Mouse (Mus musculus): ENCODE results near the gene Hnrnpab. TPM values are rescaled to one million over a fixed set of nuclear protein-coding genes. Genes with fewer than 3 reads are reported as not detected.

Gene Hnrnpab
- polyA plus RNA-seq, 1 experiment from 2014 or later = 152 TPM

DNA sequence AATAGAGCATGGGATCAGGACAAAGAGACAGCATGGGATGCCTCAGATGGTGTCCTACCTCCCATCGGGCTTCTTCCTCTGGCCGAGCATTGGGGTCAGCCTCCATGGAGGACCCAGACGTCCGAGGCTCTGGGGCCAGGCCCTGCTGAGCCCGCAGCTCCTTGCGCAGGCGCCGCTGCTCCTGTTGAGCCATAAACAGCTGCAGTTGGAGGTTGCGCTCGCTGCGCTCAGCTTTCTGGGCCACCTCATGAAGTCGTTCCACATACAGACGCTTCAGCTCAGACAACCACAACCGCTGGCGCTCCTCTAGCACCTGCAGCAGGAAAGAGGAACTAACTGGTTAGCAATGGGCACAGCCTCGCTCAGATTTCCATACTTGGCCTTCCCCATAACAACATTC, 37.6 kb upstream of the Hnrnpab start:
- DNase-seq (ENCODE audit: low spot score) = no peak
- ATAC-seq = no peak
- H3K9ac ChIP-seq (replicated peaks; ENCODE audit: low read depth) = no peak overlapping the region
- no peaks in the 10 kb centered on the region for H3K9me3 ChIP-seq (ENCODE audit: low read length)
- WGBS = 68% methylated on average over 16 of the region's 16 CpGs
- peaks cover 8% of the 10 kb centered on the region for H3K4me1 ChIP-seq (ENCODE audit: insufficient read depth, low read depth, low read length)
- no peak overlapping the region for H3K27ac ChIP-seq (ENCODE audit: low read length)
- no peak overlapping the region for H3K4me3 ChIP-seq (ENCODE audit: low read depth, low read length)
- no peaks in the 10 kb centered on the region for H3K36me3 ChIP-seq (ENCODE audit: insufficient read depth, low read length)
- TF ChIP-seq EP300 (IDR thresholded peaks at IDR 0.05) (no peak), CTCF (IDR thresholded peaks at IDR 0.05) (no peak)
- H3K27me3 ChIP-seq (replicated peaks; ENCODE audit: insufficient read depth, low read length) = no peaks in the 10 kb centered on the region
- H3K4me2 ChIP-seq (replicated peaks; ENCODE audit: low read depth, low read length) = no peak overlapping the region

DNA sequence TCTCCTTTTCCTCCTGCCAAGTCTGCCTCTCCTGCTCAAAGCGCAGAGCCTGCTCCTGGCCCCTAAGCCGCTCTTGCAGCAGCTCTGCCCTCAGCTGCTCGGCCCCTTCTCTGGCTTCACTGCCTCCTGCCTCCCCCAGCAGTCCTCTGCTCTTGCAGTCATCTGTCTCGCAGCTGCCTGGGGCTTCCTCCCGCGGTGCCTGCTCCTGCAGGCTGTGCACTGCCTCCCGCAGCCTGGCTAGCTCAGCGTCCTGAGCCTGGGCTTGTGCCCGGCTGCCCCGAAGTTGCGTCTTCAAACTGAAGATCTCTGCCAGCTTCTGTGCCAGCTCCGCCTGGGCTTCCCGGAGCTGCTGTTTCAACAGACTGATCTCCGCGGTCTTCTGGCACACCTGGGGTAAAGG, 37.1 kb upstream of the Hnrnpab start:
- no peaks in the 10 kb centered on the region for H3K9me3 ChIP-seq (ENCODE audit: low read length)
- no peak overlapping the region for H3K4me3 ChIP-seq (ENCODE audit: low read depth, low read length)
- H3K4me1 ChIP-seq (ENCODE audit: insufficient read depth, low read depth, low read length) = peaks cover 8% of the 10 kb centered on the region
- H3K27ac ChIP-seq (ENCODE audit: low read length) = no peak overlapping the region
- 56% methylated on average over 15 of the region's 15 CpGs for WGBS
- H3K27me3 ChIP-seq (replicated peaks; ENCODE audit: insufficient read depth, low read length) = no peaks in the 10 kb centered on the region
- DNase-seq (ENCODE audit: low spot score) = no peak
- H3K36me3 ChIP-seq (ENCODE audit: insufficient read depth, low read length) = no peaks in the 10 kb centered on the region
- no peak overlapping the region for H3K4me2 ChIP-seq (replicated peaks; ENCODE audit: low read depth, low read length)
- no peak for ATAC-seq
- no peak for TF ChIP-seq EP300 (IDR thresholded peaks at IDR 0.05)
- TF ChIP-seq CTCF (IDR thresholded peaks at IDR 0.05) = no peak
- H3K9ac ChIP-seq (replicated peaks; ENCODE audit: low read depth) = no peak overlapping the region

DNA sequence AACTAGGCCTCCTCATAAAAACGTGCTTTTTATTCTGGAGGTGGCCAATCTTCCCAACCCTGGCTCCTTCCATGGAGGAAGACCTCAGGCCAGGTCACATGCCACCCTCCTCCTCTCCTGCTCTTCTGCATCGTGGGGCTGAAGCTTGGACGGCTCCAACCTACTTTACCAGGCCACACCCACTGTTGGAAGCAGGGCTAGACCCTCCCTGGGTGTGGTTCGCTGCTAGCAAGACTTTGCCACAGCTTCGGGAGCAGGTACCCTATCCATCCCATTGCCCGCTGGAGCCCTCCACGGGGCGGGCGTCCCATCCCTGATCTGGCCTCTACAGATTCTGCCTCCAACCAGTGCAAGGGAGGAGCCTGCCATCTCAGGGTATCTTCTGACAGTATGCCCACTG, 36.6 kb upstream of the Hnrnpab start:
- WGBS = 65% methylated on average over 9 of the region's 9 CpGs

DNA sequence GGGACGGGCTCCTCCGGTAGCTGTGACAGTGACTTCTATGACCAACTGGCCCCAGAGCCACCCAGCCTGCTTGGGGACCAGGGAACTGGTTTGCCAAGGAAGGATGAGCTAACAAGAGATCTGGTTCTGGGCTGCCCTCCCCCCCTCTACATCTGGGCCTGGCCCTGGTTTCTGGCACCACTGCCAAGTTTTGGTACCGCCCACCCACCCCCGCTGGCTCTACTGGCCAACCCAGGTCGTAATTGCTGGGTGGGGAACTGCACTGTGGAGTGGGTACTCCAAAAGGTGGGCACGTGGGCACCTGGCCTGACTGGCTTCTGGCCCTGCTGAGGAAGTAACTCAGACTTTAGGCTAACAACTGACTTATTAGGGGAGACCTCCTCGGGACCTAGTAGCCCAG, 34.1 kb upstream of the Hnrnpab start:
- peak; percentile 46 for DNase-seq (ENCODE audit: low spot score)
- Histone ChIP-seq H3K27me3 (replicated peaks; ENCODE audit: insufficient read depth, low read length) (no peaks in the 10 kb centered on the region), H3K4me1 (ENCODE audit: insufficient read depth, low read depth, low read length) (peaks cover 11% of the 10 kb centered on the region), H3K9me3 (ENCODE audit: low read length) (no peaks in the 10 kb centered on the region), H3K4me3 (ENCODE audit: low read depth, low read length) (no peak overlapping the region), H3K36me3 (ENCODE audit: insufficient read depth, low read length) (no peaks in the 10 kb centered on the region), H3K9ac (replicated peaks; ENCODE audit: low read depth) (no peak overlapping the region), H3K27ac (ENCODE audit: low read length) (peak overlapping the region; percentile 54; the same call in 1 of the 2 replicates), H3K4me2 (replicated peaks; ENCODE audit: low read depth, low read length) (no peak overlapping the region)
- WGBS = 39% methylated on average over 7 of the region's 7 CpGs
- no peak for TF ChIP-seq CTCF (IDR thresholded peaks at IDR 0.05)
- TF ChIP-seq EP300 (IDR thresholded peaks at IDR 0.05) = no peak
- peak; percentile 58 for ATAC-seq

More for the DNA sequence above, 36.6 kb upstream of the Hnrnpab start:
- no peaks in the 10 kb centered on the region for H3K27me3 ChIP-seq (replicated peaks; ENCODE audit: insufficient read depth, low read length)
- no peak overlapping the region for H3K27ac ChIP-seq (ENCODE audit: low read length)
- H3K4me3 ChIP-seq (ENCODE audit: low read depth, low read length) = no peak overlapping the region
- no peak overlapping the region for H3K4me2 ChIP-seq (replicated peaks; ENCODE audit: low read depth, low read length)
- TF ChIP-seq EP300 (IDR thresholded peaks at IDR 0.05) (no peak), CTCF (IDR thresholded peaks at IDR 0.05) (no peak)
- ATAC-seq = no peak
- no peaks in the 10 kb centered on the region for H3K9me3 ChIP-seq (ENCODE audit: low read length)
- DNase-seq (ENCODE audit: low spot score) = no peak
- no peak overlapping the region for H3K9ac ChIP-seq (replicated peaks; ENCODE audit: low read depth)
- no peaks in the 10 kb centered on the region for H3K36me3 ChIP-seq (ENCODE audit: insufficient read depth, low read length)
- H3K4me1 ChIP-seq (ENCODE audit: insufficient read depth, low read depth, low read length) = peaks cover 8% of the 10 kb centered on the region

DNA sequence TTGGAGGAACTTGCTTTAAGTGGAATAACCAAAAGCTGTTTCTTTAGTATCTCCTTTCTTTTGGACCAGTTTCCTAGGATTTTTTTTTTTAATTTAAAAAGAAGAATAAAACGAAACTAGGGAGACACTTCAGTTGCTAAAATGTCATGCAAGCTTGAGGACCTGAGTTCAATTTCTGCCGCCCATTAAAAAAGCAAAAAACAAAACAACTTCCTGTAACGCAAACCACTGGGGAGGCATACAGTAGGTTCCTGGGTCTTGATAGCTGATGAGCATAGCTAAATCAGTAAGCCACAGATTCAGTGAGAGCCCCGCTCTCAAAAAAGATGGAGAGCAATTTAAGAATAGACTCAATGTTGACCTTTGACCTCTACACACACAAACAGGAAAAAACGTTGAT, 31.9 kb upstream of the Hnrnpab start:
- no peak for TF ChIP-seq EP300 (IDR thresholded peaks at IDR 0.05)
- TF ChIP-seq CTCF (IDR thresholded peaks at IDR 0.05) = no peak
- Histone ChIP-seq H3K27ac (ENCODE audit: low read length) (peak overlapping the region; percentile 51; the same call in 1 of the 2 replicates), H3K4me1 (ENCODE audit: insufficient read depth, low read depth, low read length) (peaks cover 6% of the 10 kb centered on the region), H3K9ac (replicated peaks; ENCODE audit: low read depth) (no peak overlapping the region), H3K9me3 (ENCODE audit: low read length) (no peaks in the 10 kb centered on the region), H3K4me2 (replicated peaks; ENCODE audit: low read depth, low read length) (no peak overlapping the region; the same call in 1 of the 2 replicates), H3K27me3 (replicated peaks; ENCODE audit: insufficient read depth, low read length) (no peaks in the 10 kb centered on the region), H3K36me3 (ENCODE audit: insufficient read depth, low read length) (no peaks in the 10 kb centered on the region), H3K4me3 (ENCODE audit: low read depth, low read length) (no peak overlapping the region)
- ATAC-seq = no peak
- 55% methylated on average over 5 of the region's 5 CpGs for WGBS
- DNase-seq (ENCODE audit: low spot score) = no peak

DNA sequence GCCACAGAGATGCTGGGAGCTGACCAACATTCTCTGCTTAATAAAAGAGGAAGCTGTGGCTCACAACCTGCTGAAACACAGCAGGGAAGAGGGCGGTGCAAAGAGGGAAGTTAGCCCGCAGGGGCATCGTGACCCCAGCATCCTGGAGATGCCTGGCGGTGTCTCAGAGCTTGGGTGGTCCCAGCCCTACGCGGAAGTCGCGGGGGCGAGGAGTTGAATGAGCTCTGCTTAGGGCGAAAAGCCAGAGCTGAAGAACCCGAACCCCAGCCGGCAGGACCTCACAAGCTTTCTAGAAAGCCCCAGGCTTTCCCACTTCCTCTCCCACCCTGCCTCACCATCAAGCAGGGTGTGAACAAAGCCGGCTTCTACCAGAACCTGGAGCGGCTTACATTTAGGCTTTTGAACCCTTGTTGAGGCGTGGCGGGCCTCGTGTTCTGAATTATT, 31.3 kb upstream of the Hnrnpab start:
- H3K27ac ChIP-seq (ENCODE audit: low read length) = peak overlapping the region; percentile 51; the same call in 1 of the 2 replicates
- no peaks in the 10 kb centered on the region for H3K36me3 ChIP-seq (ENCODE audit: insufficient read depth, low read length)
- 5% methylated on average over 17 of the region's 17 CpGs for WGBS
- peak overlapping the region; percentile 28 for H3K4me2 ChIP-seq (replicated peaks; ENCODE audit: low read depth, low read length)
- ATAC-seq (peak; percentile 7; the same call in 1 of the 2 replicates), DNase-seq (ENCODE audit: low spot score) (peak; percentile 55)
- no peak overlapping the region for H3K4me3 ChIP-seq (ENCODE audit: low read depth, low read length)
- TF ChIP-seq CTCF (IDR thresholded peaks at IDR 0.05) (no peak), EP300 (IDR thresholded peaks at IDR 0.05) (no peak)
- H3K9me3 ChIP-seq (ENCODE audit: low read length) = no peaks in the 10 kb centered on the region
- H3K4me1 ChIP-seq (ENCODE audit: insufficient read depth, low read depth, low read length) = peaks cover 6% of the 10 kb centered on the region
- no peaks in the 10 kb centered on the region for H3K27me3 ChIP-seq (replicated peaks; ENCODE audit: insufficient read depth, low read length)
- no peak overlapping the region for H3K9ac ChIP-seq (replicated peaks; ENCODE audit: low read depth)

DNA sequence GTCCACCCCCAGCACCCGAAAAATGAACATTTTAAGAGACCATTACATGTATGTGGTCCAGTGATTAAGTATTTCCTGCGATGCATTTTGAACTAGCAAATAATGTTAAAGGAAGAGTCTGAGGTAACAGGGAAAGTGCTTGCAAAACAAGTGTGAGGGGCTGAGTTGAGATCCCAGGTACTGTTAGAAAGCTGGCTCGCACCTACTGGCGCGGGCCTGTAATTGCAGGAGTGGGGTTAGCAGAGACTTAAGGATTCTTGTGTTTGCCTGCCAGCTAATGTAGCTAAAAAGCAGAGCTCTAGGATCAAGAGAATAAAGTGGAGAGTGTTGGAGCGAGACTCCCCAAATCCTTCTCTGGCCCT, 29.7 kb upstream of the Hnrnpab start:
- ATAC-seq = peak; percentile 56
- peaks cover 6% of the 10 kb centered on the region for H3K4me1 ChIP-seq (ENCODE audit: insufficient read depth, low read depth, low read length)

More for the DNA sequence above, 29.7 kb upstream of the Hnrnpab start:
- TF ChIP-seq EP300 (IDR thresholded peaks at IDR 0.05) = no peak
- TF ChIP-seq CTCF (IDR thresholded peaks at IDR 0.05) = peak; percentile 80
- Histone ChIP-seq H3K9me3 (ENCODE audit: low read length) (no peaks in the 10 kb centered on the region), H3K4me2 (replicated peaks; ENCODE audit: low read depth, low read length) (peak overlapping the region; percentile 79), H3K9ac (replicated peaks; ENCODE audit: low read depth) (peak overlapping the region; percentile 57), H3K4me3 (ENCODE audit: low read depth, low read length) (peak overlapping the region; percentile 69), H3K27me3 (replicated peaks; ENCODE audit: insufficient read depth, low read length) (no peaks in the 10 kb centered on the region), H3K27ac (ENCODE audit: low read length) (peak overlapping the region; percentile 91), H3K36me3 (ENCODE audit: insufficient read depth, low read length) (no peaks in the 10 kb centered on the region)
- 4% methylated on average over 6 of the region's 6 CpGs for WGBS
- peak; percentile 91 for DNase-seq (ENCODE audit: low spot score)
